Mouse (Mus musculus) limb, embryonic 15.5 days (tissue): Measurements from ENCODE around the gene Junb. TPM values are rescaled to one million over a fixed set of nuclear protein-coding genes. Genes with fewer than 3 reads are reported as not detected.

Source experiments
- ATAC-seq: fragments of 200-750 bp; cut with Nextera tagmentation; 2 replicates; pipeline ENCODE4 v1.8.0; 2017; ENCODE audit warnings: low read depth, moderate TSS enrichment; ENCODE audit not compliant: insufficient number of reproducible peaks, low FRiP score, low TSS enrichment
- H3K27ac ChIP-seq: fragments of 300-500 bp; sonication (generic); 2 replicates; pipeline ENCODE4 v1.5.1; 2015; ENCODE audit warnings: moderate library complexity, mild to moderate bottlenecking, inconsistent platforms
- H3K27me3 ChIP-seq: fragments of 300-500 bp; sonication (generic); 2 replicates; pipeline ENCODE4 v1.6.1; 2015; ENCODE audit warnings: inconsistent platforms
- H3K36me3 ChIP-seq: fragments of 300-500 bp; sonication (generic); 2 replicates; pipeline ENCODE4 v1.6.1; 2015; ENCODE audit warnings: inconsistent platforms
- H3K4me1 ChIP-seq: fragments of 300-500 bp; sonication (generic); 2 replicates; pipeline ENCODE4 v1.6.1; 2015; ENCODE audit warnings: inconsistent platforms
- H3K4me2 ChIP-seq: fragments of 300-500 bp; sonication (generic); 2 replicates; pipeline ENCODE4 v1.6.1; 2015; ENCODE audit warnings: mild to moderate bottlenecking, inconsistent platforms
- H3K4me3 ChIP-seq: fragments of 300-500 bp; sonication (generic); 2 replicates; pipeline ENCODE4 v1.5.1; 2015; ENCODE audit warnings: mild to moderate bottlenecking, inconsistent platforms
- H3K9ac ChIP-seq: fragments of 300-500 bp; sonication (generic); 2 replicates; pipeline ENCODE4 v1.6.1; 2015; ENCODE audit warnings: inconsistent platforms
- H3K9me3 ChIP-seq: fragments of 300-500 bp; sonication (generic); 2 replicates; pipeline ENCODE4 v1.6.1; 2016; ENCODE audit warnings: inconsistent platforms
- WGBS: fragments of 180-500 bp; shearing (Covaris S2); methylation state at CpG from one replicate; pipeline ENCODE4 v1.1.7; 2015; 5-methylcytosine and 5-hydroxymethylcytosine counted together
- microRNA-seq: library from miRNA; unstranded; fragments of <30 nt; microRNA quantifications from one replicate; pipeline ENCODE4, GENCODE M21; 2016
- polyA plus RNA-seq: library from polyadenylated mRNA; unstranded; fragments of >200 nt; fragmentation: Nextera tagmentation; extraction: Ambion mirVana; gene quantifications from 2 replicates; pipeline ENCODE4 v1.2.1, GENCODE M21; 2015

Gene Junb
- polyA plus RNA-seq, 1 experiment from 2014 or later: 30.4 TPM

DNA sequence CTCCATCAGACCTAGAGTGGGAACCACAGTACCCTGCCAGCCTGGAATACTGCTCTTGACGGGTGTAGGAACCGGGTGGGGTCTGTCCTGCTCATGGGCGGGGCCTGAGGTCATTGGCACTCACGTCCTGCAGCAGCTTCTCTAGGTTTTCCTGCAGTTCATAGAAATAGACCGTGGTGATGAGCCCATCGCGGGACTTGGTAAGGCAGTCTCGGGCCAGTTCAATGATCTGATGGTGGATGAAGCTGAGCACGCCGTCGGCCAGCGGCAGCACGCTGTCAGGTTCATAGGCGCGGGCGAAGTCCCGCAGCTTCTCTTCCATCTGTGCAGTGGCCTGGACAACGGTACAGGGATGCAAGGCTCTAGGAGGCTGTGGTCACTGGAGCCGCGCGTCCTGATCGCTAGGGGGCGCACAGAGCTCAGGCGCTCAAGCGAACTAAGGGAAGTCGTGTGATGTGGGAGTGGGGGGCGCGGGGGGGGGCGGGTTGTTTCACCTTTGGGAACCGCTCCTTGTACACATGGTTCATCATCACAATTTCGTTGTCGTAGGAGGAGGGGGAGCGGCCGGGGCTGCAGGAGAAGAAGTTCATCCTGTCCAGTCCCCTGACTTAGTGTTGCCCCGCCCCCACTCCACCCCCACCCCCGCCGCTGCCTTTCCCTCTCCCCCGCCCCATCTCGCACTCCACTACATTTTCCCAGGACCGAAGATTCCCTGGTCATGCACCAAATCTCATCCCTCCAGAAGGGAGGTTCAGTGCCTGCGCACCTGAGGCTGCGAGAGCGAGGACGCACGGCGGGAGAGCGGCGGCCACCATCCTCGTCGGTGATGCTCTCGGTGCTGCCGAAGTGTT lies 49.8 kb downstream of the Junb start:
- H3K27me3 ChIP-seq: peaks cover 43% of the 10 kb centered on the region
- H3K4me3 ChIP-seq: peak overlapping the region; percentile 36
- no peaks in the 10 kb centered on the region for H3K9me3 ChIP-seq
- 3% methylated on average over 48 of the region's 52 CpGs for WGBS
- ATAC-seq: no peak
- no peak overlapping the region for H3K27ac ChIP-seq
- H3K9ac ChIP-seq: no peak overlapping the region
- no peaks in the 10 kb centered on the region for H3K36me3 ChIP-seq
- H3K4me1 ChIP-seq: peaks cover 10% of the 10 kb centered on the region
- H3K4me2 ChIP-seq: peak overlapping the region; percentile 63

DNA sequence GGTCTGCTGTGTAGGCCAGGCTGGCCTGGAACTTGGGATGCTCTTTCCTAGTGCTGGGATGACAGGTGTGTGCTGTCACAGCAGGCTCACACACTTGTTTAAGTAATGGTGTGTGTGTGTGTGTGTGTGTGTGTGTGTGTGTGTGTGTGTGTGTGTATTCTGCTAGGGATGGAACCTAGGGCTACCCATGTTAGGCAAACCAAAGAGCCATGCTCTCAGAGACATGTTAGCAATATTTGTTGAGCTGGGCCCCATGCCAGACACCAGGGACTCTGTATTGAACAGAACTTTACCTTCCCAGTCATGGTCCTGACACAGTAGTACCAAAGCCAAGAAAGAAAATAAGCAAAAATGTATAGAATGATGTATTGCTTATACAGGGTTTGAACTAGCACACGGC lies 51.0 kb downstream of the Junb start:
- no peak overlapping the region for H3K27ac ChIP-seq
- no peak overlapping the region for H3K9ac ChIP-seq
- H3K36me3 ChIP-seq: no peaks in the 10 kb centered on the region
- H3K4me3 ChIP-seq: no peak overlapping the region
- WGBS: 85% methylated on average over 1 of the region's 1 CpGs
- peaks cover 10% of the 10 kb centered on the region for H3K4me1 ChIP-seq
- no peak for ATAC-seq
- H3K4me2 ChIP-seq: no peak overlapping the region
- peaks cover 43% of the 10 kb centered on the region for H3K27me3 ChIP-seq
- H3K9me3 ChIP-seq: no peaks in the 10 kb centered on the region

DNA sequence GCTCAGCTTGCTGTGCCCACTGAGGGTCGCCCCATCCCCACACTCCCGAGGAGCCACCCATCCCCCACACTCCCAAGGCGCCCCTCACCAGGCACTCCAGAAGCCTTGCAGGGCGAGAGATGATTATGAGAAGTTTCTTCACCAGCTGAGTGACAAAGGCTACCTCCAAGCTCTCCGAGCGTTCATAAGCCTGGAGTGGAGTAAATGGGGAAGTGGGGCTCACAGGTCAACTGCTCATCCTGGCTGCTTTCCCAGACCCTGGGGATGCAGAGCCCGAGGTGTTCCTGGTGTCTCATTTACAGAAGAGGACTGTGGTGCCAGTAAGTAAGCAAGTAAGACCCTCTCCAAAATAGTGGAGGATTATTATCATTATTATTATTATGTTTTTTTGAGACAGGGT lies 53.0 kb downstream of the Junb start:
- Histone ChIP-seq H3K4me1 (peaks cover 10% of the 10 kb centered on the region), H3K27ac (no peak overlapping the region), H3K4me3 (no peak overlapping the region), H3K36me3 (no peaks in the 10 kb centered on the region), H3K4me2 (no peak overlapping the region), H3K9me3 (no peaks in the 10 kb centered on the region), H3K27me3 (peaks cover 33% of the 10 kb centered on the region), H3K9ac (no peak overlapping the region)
- WGBS: 69% methylated on average over 7 of the region's 7 CpGs
- no peak for ATAC-seq

Small RNA genes within 50 kb of the gene (microRNA-seq; reads per million reads assigned to microRNA genes)
- not detected for gene Gm24197

Other genes starting within 250 kb of the Junb start
- gene Nfix, start 178.4 kb downstream of the Junb start, polyA plus RNA-seq: 87.0 and 100 TPM in 2 replicates
- gene Dand5, start 155.9 kb downstream of the Junb start, polyA plus RNA-seq: 7.5 and 8.0 TPM in 2 replicates
- 44.7 and 45.6 TPM in 2 replicates for gene Gadd45gip1, start 147.2 kb downstream of the Junb start, polyA plus RNA-seq
- gene Rad23a, start 138.1 kb downstream of the Junb start, polyA plus RNA-seq: 102 and 122 TPM in 2 replicates
- 1,060 and 1,089 TPM in 2 replicates for gene Calr, start 131.8 kb downstream of the Junb start, polyA plus RNA-seq
- gene Farsa, start 121.7 kb downstream of the Junb start, polyA plus RNA-seq: 94.4 and 98.2 TPM in 2 replicates
- gene Syce2, start 106.6 kb downstream of the Junb start, polyA plus RNA-seq: 58.0 and 70.0 TPM in 2 replicates
- 31.1 and 34.3 TPM in 2 replicates for gene Gcdh, start 84.8 kb downstream of the Junb start, polyA plus RNA-seq
- 1.4 and 2.5 TPM in 2 replicates for gene Klf1, start 76.8 kb downstream of the Junb start, polyA plus RNA-seq
- gene Dnase2a, start 70.2 kb downstream of the Junb start, polyA plus RNA-seq: 19.2 and 22.1 TPM in 2 replicates
- gene Mast1, start 41.4 kb downstream of the Junb start, polyA plus RNA-seq: 0.34 and 0.35 TPM in 2 replicates
- gene Rtbdn, start 31.7 kb downstream of the Junb start, polyA plus RNA-seq: 0.19 and 0.24 TPM in 2 replicates
- not detected in 2 replicates for gene Gm49661, start 9.3 kb downstream of the Junb start, polyA plus RNA-seq
- gene Prdx2, start 9.1 kb downstream of the Junb start, polyA plus RNA-seq: 635 and 681 TPM in 2 replicates
- 95.2 and 95.6 TPM in 2 replicates for gene Rnaseh2a, start 9.0 kb downstream of the Junb start, polyA plus RNA-seq
- gene Hook2, start 11.9 kb upstream of the Junb start, polyA plus RNA-seq: 26.9 and 28.8 TPM in 2 replicates
- 0.12 TPM in 2 replicates for gene Best2, start 35.8 kb upstream of the Junb start, polyA plus RNA-seq
- gene Asna1, start 46.6 kb upstream of the Junb start, polyA plus RNA-seq: 113 and 117 TPM in 2 replicates
- gene Trir, start 48.1 kb upstream of the Junb start, polyA plus RNA-seq: 86.7 and 102 TPM in 2 replicates
- gene Tnpo2, start 58.2 kb upstream of the Junb start, polyA plus RNA-seq: 32.7 and 33.7 TPM in 2 replicates
- gene Fbxw9, start 81.3 kb upstream of the Junb start, polyA plus RNA-seq: 30.1 and 32.3 TPM in 2 replicates
- not detected in 2 replicates for gene Gm5741, start 89.3 kb upstream of the Junb start, polyA plus RNA-seq
- gene Dhps, start 93.0 kb upstream of the Junb start, polyA plus RNA-seq: 41.5 and 48.9 TPM in 2 replicates
- 106 and 111 TPM in 2 replicates for gene Wdr83os, start 102.0 kb upstream of the Junb start, polyA plus RNA-seq
- gene Wdr83, start 102.6 kb upstream of the Junb start, polyA plus RNA-seq: 40.5 and 42.4 TPM in 2 replicates
- 39.8 and 42.1 TPM in 2 replicates for gene Man2b1, start 104.6 kb upstream of the Junb start, polyA plus RNA-seq
- gene Zfp791, start 144.4 kb upstream of the Junb start, polyA plus RNA-seq: 2.2 and 2.5 TPM in 2 replicates
- not detected in 2 replicates for gene Cks1brt, start 173.2 kb upstream of the Junb start, polyA plus RNA-seq
- gene Olfr371, start 247.3 kb upstream of the Junb start, polyA plus RNA-seq: not detected in 2 replicates